Mouse (Mus musculus) thymus, postnatal 4 days (tissue): ENCODE measurements at regions not wholly inside any gene's neighbourhood (a gene's known extent, or its start where the extent isn't known, plus 50 kb on each side); places are given as distances from the start of the nearest gene placed in this dataset.

Experiments
- DNase-seq: peaks from one replicate; pipeline ENCODE4 v3.0.0; 2021

GRCm38 (mm10) chr2:115126625-115127369 is 454.7 kb upstream of the BC052040 start:
- DNase-seq = no peak

- no peak for DNase-seq
Observed at GRCm38 (mm10) chr2:115131746-115132145, 449.8 kb upstream of the BC052040 start.

GRCm38 (mm10) chr2:115132165-115132592 is 449.3 kb upstream of the BC052040 start:
- DNase-seq = no peak

GRCm38 (mm10) chr2:115141416-115141815 is 440.1 kb upstream of the BC052040 start:
- DNase-seq = no peak

- no peak for DNase-seq
Observed at GRCm38 (mm10) chr2:115172111-115172510, 409.4 kb upstream of the BC052040 start.

- no peak for DNase-seq
Observed at GRCm38 (mm10) chr2:115177076-115177475, 404.4 kb upstream of the BC052040 start.

DNA sequence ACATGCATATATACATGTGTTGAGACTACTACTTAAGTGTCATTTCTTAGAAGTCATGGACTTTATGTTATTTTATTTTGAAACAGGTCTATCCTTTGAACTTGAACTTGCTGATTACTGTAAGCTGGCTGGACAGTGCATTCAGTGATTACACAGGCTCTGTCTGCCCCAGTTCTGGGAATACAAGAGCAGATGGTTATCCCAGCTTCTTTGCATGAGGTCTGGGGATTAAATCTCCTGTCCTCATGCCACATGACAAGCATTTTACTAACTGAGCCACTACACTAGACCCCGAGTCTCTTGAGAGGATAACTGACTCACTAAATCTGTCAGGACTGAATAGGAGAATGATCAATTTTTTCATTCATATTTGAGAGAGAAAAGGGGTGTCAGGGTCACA is 403.6 kb upstream of the BC052040 start:
- no peak for DNase-seq

DNA sequence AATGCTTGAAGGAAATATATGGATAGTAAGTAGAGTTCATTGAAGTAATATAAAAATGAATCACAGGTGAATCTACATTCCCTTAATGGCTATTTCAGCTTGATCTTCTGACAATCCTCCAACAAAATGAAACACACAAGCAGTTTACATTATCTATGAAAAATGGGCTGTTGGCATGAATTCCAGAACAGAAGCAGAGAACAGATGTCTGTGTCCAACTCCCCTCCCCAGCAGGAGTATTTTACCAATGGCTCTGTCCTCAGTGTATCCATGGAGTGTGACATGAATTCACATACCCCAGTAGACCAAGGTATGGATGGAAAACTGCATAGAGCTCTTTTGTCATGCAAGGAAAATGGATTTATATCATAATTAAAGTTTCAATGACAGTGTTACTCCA is 370.3 kb upstream of the BC052040 start:
- DNase-seq = no peak

DNA sequence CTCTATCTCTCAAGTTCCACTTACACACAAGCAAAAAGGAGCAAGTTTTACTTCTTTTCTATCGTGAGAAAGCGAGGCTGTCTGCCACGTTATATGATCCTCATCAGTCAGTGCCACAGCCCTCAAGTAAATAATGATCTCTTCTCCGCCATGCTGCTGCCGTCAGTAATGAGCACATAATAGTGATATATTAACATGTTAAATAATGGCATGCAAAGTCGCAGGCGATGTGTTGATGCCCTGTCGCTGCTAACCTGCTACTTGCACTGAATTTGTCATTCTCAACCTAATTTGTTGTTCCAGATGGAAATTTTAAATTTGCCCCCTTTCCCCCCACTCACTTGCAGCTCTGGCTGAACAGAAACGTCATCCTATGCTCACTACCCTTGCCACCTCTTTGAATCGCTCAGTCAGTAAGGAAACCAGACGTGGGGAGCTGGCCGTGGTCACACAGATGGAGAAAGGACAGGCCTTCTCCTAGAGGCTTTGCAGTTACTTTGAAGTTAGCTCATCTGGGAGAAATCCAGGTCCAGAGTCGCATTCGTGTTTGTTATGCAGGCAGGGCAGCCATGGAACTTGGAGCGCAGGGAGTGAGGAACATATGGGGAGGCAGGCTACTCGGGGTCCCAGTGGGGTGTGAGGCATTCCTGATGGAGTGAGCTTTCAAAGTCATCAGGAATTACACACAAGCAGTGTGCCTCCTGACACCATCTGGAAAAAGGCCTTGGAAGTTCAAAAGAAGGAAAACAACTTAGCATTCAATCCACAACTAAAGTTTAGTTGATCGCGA is 368.1 kb upstream of the BC052040 start:
- no peak for DNase-seq

- no peak for DNase-seq
Observed at GRCm38 (mm10) chr2:115214292-115214691, 367.2 kb upstream of the BC052040 start.

GRCm38 (mm10) chr2:115230041-115230440 is 351.5 kb upstream of the BC052040 start:
- DNase-seq = no peak

GRCm38 (mm10) chr2:115247673-115248072 is 333.8 kb upstream of the BC052040 start:
- no peak for DNase-seq

GRCm38 (mm10) chr2:115250019-115250807 is 331.3 kb upstream of the BC052040 start:
- DNase-seq = no peak

DNA sequence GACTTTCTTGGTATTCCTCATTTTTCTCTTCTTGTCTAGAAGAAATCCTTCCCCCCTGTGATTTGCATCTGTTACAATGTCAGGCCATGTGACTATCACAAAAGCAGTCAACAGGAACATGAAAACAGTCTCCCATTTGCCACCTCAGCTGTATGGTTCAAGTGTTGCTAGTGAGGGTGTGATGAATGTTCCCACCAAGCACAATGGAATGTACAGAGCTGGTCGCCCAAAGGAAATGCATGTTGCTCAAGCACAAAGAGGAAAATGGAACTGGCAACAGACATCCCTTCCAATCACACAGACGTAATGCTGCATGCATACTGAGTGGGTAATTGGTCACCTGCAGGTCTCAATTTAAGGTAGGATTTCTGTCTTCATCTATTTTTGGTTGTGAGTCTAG is 324.1 kb upstream of the BC052040 start:
- no peak for DNase-seq

DNA sequence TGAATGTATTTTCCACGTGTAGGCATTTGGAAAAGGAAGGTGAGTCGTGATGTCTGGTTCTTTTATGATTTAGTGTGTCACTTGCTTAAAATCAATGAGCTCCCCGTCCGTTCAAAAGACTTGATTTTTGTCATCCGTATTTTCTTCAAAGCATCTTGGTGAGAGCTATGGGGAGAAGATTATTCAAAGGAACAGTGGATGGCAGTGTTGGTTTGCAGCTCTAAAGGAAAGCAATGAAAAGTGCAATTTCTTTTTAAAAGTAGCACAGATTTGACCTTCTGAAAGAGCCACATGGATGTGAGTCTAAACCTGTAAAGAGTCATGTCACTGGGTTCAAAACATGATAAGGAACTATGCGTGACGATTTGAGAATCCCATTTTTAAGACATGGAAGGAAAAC is 313.3 kb upstream of the BC052040 start:
- DNase-seq = no peak

GRCm38 (mm10) chr2:115277421-115277820 is 304.1 kb upstream of the BC052040 start:
- DNase-seq = no peak

DNA sequence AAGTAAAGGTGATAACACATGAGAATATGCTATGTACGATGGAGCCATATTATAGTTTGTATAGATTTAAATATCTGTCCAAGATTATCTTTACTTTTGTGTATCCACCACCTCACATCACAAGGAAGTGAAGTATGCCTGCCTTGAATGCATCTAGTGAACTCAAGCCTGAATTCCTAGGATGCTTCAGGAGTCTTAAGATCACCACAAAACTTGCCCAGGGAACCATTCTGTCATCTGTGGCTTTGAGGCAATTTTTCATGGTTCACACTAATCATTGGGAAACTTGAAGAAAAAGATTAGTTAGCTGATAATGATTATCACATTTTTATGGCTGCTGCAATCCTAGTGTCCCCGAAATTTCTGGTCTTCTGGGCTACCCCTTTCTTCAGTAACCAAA is 288.5 kb upstream of the BC052040 start:
- no peak for DNase-seq

- no peak for DNase-seq
Observed at GRCm38 (mm10) chr2:115297463-115297862, 284.1 kb upstream of the BC052040 start.

DNA sequence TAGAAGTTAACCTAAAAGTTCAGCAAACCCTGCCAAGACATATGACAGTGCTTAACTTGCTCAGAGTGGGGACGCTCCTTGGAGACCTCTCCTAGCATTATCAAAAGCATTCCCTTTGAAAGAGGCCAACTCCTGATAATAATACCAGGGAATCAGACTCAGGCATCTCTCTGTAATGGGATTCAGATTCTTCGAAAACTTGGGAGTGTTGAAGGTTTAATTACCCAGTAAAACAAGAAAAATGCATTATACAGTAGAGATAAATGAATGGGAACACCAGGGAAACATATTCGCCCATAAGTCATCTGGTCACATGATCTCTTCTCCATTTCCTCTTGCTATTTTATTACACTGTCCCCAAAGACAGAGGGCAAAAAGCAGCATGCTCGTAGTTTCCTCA is 274.3 kb upstream of the BC052040 start:
- no peak for DNase-seq

DNA sequence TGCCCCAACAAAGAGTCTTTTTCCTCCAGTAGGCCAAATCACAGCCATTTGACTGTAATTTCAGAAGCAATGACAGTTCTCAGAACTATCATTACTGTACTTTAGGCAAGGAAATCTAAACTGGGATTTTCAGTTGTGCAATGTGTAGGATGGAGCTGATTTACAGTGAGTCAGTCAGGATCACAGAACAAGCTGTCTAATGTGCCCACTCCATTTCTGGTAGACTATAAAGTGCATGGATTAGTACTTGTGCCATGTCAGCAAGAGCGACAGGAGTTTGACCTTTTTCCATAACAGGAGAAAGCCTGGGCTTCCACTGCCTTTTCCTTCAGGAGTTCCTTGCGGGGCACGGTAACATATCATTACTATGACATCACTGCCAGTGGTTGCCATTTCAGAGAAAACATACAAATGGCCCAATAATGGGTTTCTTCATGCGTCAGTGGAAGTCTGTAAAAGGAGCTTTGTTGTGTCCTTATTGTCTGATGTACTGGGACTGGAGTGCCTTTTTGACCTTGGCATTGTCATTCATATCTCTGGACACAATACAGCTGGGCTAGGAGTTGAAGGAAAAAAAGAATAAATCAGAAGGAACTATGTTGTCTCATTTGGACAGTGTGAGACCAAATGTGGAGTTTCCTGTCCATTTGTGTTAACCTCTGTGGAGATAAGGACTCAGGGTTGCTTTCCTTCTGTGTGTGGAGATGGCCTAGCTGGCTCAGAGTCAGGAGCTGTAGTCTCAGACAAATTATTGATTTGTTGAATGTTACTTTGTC is 271.5 kb upstream of the BC052040 start:
- no peak for DNase-seq

DNA sequence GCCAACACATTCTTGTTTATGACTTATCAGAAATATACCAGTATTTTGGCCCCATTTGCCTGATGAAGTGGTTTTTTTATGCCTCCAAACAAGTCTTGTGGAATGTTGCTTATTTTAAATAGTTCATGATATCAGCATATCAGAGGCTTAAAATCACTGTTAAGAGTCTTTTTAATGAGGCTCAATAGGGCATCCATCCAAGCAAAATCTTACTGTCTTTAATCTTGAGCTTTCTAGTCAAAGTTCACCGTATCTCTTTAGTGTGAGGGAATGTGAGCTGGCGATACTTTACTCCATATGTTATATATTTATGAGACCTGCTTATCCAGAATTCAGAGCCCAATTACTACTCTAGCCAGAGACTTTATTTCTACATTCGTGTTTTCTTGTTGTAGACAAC is 263.0 kb upstream of the BC052040 start:
- DNase-seq = no peak

DNA sequence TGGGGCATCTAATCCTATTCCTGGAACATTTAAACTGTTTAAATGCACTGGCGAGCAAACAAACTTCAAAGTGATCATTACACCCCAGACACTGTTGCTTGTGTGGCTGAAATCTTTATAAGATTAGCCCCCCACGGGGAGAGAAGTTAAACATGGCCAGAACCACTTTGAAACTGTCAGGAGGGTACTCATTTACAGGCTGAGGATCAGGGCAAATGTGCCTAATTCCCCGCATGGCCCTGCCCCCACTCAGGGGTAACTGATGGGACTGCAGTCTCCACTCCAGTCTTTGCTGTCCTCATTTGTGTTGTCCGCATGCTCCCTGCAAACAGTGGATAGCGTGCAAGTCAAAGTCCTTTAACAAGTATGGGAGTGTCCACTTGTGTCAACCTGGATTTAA is 258.9 kb upstream of the BC052040 start:
- DNase-seq = no peak

GRCm38 (mm10) chr2:115326526-115326925 is 255.0 kb upstream of the BC052040 start:
- no peak for DNase-seq
